In genomic region chr1:66279222-66280009, GRCm38 (mm10) we compare ENCODE assay signal across 12 mouse cellular contexts.
DNase-seq lines count a peak whose midpoint lies in the region; ATAC-seq and TF ChIP-seq lines count a peak whose summit lies in the region.
"Had no signal": no experiment of that assay in that cellular context is flagged by ENCODE, and none has a peak within 500 bp of the region (broad histone marks: within the 10 kb centered on the region; RNA-seq: fewer than 3 reads in every experiment).

No protein-coding gene starts in this region.

- H3K4me1 ChIP-seq in forebrain, embryonic 15.5 days, result peaks cover 12% of the 10 kb centered on the region
- no peaks in the 10 kb centered on the region for H3K4me1 ChIP-seq in forebrain, embryonic 10.5 days
- H3K4me1 ChIP-seq in hindbrain, postnatal 0 days (ENCODE audit: insufficient read depth, low read length), result no peaks in the 10 kb centered on the region; the same call in 1 of the 2 replicates
- peaks cover 8% of the 10 kb centered on the region for H3K4me1 ChIP-seq in hindbrain, embryonic 13.5 days (replicated peaks)
- peaks cover 7% of the 10 kb centered on the region for H3K4me1 ChIP-seq in bone marrow macrophage, adult 2 months (ENCODE audit: control insufficient read depth, insufficient read depth, low read length)
- H3K4me1 ChIP-seq in liver, embryonic 12.5 days, result no peaks in the 10 kb centered on the region

- no peak for ATAC-seq in forebrain, embryonic 15.5 days (replicated peaks)
- no peak for ATAC-seq in hindbrain, postnatal 0 days
- ATAC-seq in hindbrain, embryonic 13.5 days (ENCODE audit: low FRiP score), result no peak
- ATAC-seq in megakaryocyte, adult 5-6 weeks (ENCODE audit: poor library complexity, severe bottlenecking), result peak; percentile 93
- no peak for ATAC-seq in liver, embryonic 12.5 days

- no peak for TF ChIP-seq POLR2A in bone marrow macrophage, adult 2 months (IDR thresholded peaks at IDR 0.05; ENCODE audit: borderline replicate concordance, low read depth, low read length)

- H3K36me3 ChIP-seq in forebrain, embryonic 15.5 days, result no peaks in the 10 kb centered on the region; the same call in 1 of the 2 replicates
- peaks cover 3% of the 10 kb centered on the region; the same call in 1 of the 2 replicates for H3K36me3 ChIP-seq in forebrain, embryonic 10.5 days (replicated peaks)
- no peaks in the 10 kb centered on the region for H3K36me3 ChIP-seq in hindbrain, postnatal 0 days (ENCODE audit: insufficient read depth, low read length)
- 0 out of 2 replicates have a peak, but pooled peaks cover 3% of the 10 kb centered on the region for H3K36me3 ChIP-seq in hindbrain, embryonic 13.5 days
- no peaks in the 10 kb centered on the region for H3K36me3 ChIP-seq in liver, embryonic 12.5 days

- H3K4me3 ChIP-seq in forebrain, embryonic 15.5 days, result no peak overlapping the region
- H3K4me3 ChIP-seq in forebrain, embryonic 10.5 days, result no peak overlapping the region
- H3K4me3 ChIP-seq in hindbrain, postnatal 0 days (ENCODE audit: low read length), result no peak overlapping the region
- H3K4me3 ChIP-seq in hindbrain, embryonic 13.5 days, result no peak overlapping the region
- H3K4me3 ChIP-seq in bone marrow macrophage, adult 2 months (ENCODE audit: insufficient read depth, low read length), result no peak overlapping the region
- H3K4me3 ChIP-seq in liver, embryonic 12.5 days, result no peak overlapping the region

- H3K9me3 ChIP-seq in forebrain, embryonic 15.5 days, result no peaks in the 10 kb centered on the region
- no peaks in the 10 kb centered on the region for H3K9me3 ChIP-seq in forebrain, embryonic 10.5 days
- no peaks in the 10 kb centered on the region for H3K9me3 ChIP-seq in hindbrain, postnatal 0 days (ENCODE audit: low read length)
- no peaks in the 10 kb centered on the region for H3K9me3 ChIP-seq in hindbrain, embryonic 13.5 days
- H3K9me3 ChIP-seq in liver, embryonic 12.5 days (replicated peaks), result no peaks in the 10 kb centered on the region

- DNase-seq in forebrain, embryonic 10.5 days (ENCODE audit: extremely low spot score, low spot score), result no peak
- no peak for DNase-seq in hindbrain, postnatal 0 days (ENCODE audit: low spot score)
- DNase-seq in cerebellum, postnatal 36 days, result no peak
- DNase-seq: adrenal gland, adult 8-10 months; kidney, postnatal 14 days had no signal

- no peak overlapping the region for H3K9ac ChIP-seq in forebrain, embryonic 15.5 days (replicated peaks)
- H3K9ac ChIP-seq in hindbrain, postnatal 0 days (replicated peaks; ENCODE audit: low read length), result no peak overlapping the region
- no peak overlapping the region for H3K9ac ChIP-seq in hindbrain, embryonic 13.5 days
- no peak overlapping the region for H3K9ac ChIP-seq in liver, embryonic 12.5 days
- H3K9ac ChIP-seq: liver, embryonic 14.5 days had no signal

- H3K27me3 ChIP-seq in forebrain, embryonic 15.5 days, result no peaks in the 10 kb centered on the region
- H3K27me3 ChIP-seq in forebrain, embryonic 10.5 days (ENCODE audit: poor library complexity, severe bottlenecking), result no peaks in the 10 kb centered on the region
- H3K27me3 ChIP-seq in hindbrain, postnatal 0 days (ENCODE audit: insufficient read depth, low read length), result no peaks in the 10 kb centered on the region
- no peaks in the 10 kb centered on the region for H3K27me3 ChIP-seq in hindbrain, embryonic 13.5 days
- H3K27me3 ChIP-seq in liver, embryonic 12.5 days (replicated peaks), result no peaks in the 10 kb centered on the region

- H3K4me2 ChIP-seq in forebrain, embryonic 15.5 days (replicated peaks), result no peak overlapping the region
- H3K4me2 ChIP-seq in hindbrain, postnatal 0 days (ENCODE audit: low read depth, low read length), result no peak overlapping the region
- no peak overlapping the region for H3K4me2 ChIP-seq in hindbrain, embryonic 13.5 days
- no peak overlapping the region for H3K4me2 ChIP-seq in liver, embryonic 12.5 days

- 76% methylated on average over 4 of the region's 4 CpGs for WGBS in forebrain, embryonic 15.5 days
- WGBS in forebrain, embryonic 10.5 days, result 89% methylated on average over 4 of the region's 4 CpGs
- 75% methylated on average over 4 of the region's 4 CpGs for WGBS in hindbrain, postnatal 0 days
- WGBS in hindbrain, embryonic 13.5 days, result 93% methylated on average over 4 of the region's 4 CpGs
- 47% methylated on average over 4 of the region's 4 CpGs for WGBS in liver, embryonic 12.5 days (ENCODE audit: insufficient replicate concordance)

- no peak for TF ChIP-seq CTCF in hindbrain, postnatal 0 days (IDR thresholded peaks at IDR 0.05; ENCODE audit: low read depth)
- no peak for TF ChIP-seq CTCF in bone marrow macrophage, adult 2 months (IDR thresholded peaks at IDR 0.05; ENCODE audit: low read depth, low read length)

- peak overlapping the region; percentile 35 for H3K27ac ChIP-seq in forebrain, embryonic 15.5 days (replicated peaks)
- no peak overlapping the region for H3K27ac ChIP-seq in forebrain, embryonic 10.5 days
- H3K27ac ChIP-seq in hindbrain, postnatal 0 days, result 0 out of 2 replicates have a peak overlapping the region, but pooled peaks have one; percentile 6
- no peak overlapping the region for H3K27ac ChIP-seq in hindbrain, embryonic 13.5 days
- peak overlapping the region; percentile 65 for H3K27ac ChIP-seq in bone marrow macrophage, adult 2 months (ENCODE audit: insufficient read depth, low read depth, low read length)
- no peak overlapping the region for H3K27ac ChIP-seq in liver, embryonic 12.5 days
- H3K27ac ChIP-seq: liver, embryonic 14.5 days; macrophage had no signal

Comparison
In these comparisons a context has a peak if more than half of its experiments do, and no peak if none do; other contexts are left out.
1. H3K27ac ChIP-seq: peak in forebrain, embryonic 15.5 days (single experiment), hindbrain, postnatal 0 days (single experiment) and bone marrow macrophage, adult 2 months (single experiment); none in forebrain, embryonic 10.5 days (single experiment), hindbrain, embryonic 13.5 days (single experiment) and liver, embryonic 12.5 days (single experiment).